Mouse (Mus musculus): Measurements from ENCODE around the gene Tspan33. TPM values are rescaled to one million over a fixed set of nuclear protein-coding genes. Genes with fewer than 3 reads are reported as not detected.
"Not testable (repeated sequence)": the region's sequence is repeated elsewhere in the genome, so short reads cannot be mapped to it uniquely, and the experiment has no call there.

Gene Tspan33
- polyA plus RNA-seq, 1 experiment from 2014 or later = 156 TPM

DNA sequence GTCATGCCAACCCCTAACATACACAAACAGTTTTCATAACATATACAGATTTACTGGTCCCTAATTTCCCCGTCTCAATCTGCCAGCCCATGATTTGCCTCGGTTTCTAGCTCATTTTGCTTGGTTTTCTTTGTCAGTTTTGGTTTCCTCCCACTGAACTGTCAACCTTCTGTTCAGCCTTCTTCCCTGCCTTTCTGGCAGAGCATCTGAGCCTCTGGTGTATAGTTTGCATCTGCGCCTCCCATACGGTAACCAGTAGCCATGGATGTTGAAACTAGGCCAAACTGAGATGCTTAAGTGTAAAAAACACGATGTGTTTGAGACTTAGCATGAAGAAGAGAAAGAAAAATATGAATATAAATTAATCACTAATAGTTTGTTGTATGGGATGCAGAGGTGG lies 62.0 kb downstream of the Tspan33 start:
- Histone ChIP-seq H3K4me2 (ENCODE audit: low read depth, low read length) (no peak overlapping the region), H3K27me3 (ENCODE audit: control insufficient read depth, insufficient read depth, low read depth, low read length) (no peaks in the 10 kb centered on the region), H3K4me1 (ENCODE audit: control insufficient read depth, low read depth, low read length) (no peaks in the 10 kb centered on the region), H3K27ac (ENCODE audit: low read length) (no peak overlapping the region), H3K9ac (ENCODE audit: low read depth, low read length) (no peak overlapping the region), H3K36me3 (ENCODE audit: control insufficient read depth, insufficient read depth) (no peaks in the 10 kb centered on the region), H3K4me3 (ENCODE audit: low read depth, low read length) (no peak overlapping the region), H3K9me3 (replicated peaks; ENCODE audit: control insufficient read depth, low read length) (no peaks in the 10 kb centered on the region)
- WGBS (ENCODE audit: insufficient replicate concordance) = 74% methylated on average over 5 of the region's 5 CpGs
- ATAC-seq (ENCODE audit: low read depth) = no peak

DNA sequence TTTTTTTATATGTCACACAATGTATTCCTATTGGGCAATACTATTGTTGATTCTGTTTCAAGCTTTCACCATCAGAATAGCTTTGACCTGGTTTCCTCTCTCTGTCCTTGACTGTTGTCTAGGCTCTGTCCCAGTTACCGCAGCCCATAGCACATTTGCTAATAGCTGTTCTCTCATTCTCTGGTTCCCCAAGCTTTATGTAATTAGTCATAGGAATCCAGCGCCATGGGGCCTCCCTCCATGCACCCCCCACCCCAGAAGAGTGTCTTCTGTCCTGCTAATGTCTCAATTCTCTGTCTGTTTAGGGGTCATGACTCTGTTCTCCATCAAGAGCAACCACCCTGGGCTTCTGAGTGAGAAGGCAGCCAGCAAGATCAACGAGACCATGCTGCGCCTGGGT lies 62.5 kb downstream of the Tspan33 start:
- H3K27me3 ChIP-seq (ENCODE audit: control insufficient read depth, insufficient read depth, low read depth, low read length) = no peaks in the 10 kb centered on the region

DNA sequence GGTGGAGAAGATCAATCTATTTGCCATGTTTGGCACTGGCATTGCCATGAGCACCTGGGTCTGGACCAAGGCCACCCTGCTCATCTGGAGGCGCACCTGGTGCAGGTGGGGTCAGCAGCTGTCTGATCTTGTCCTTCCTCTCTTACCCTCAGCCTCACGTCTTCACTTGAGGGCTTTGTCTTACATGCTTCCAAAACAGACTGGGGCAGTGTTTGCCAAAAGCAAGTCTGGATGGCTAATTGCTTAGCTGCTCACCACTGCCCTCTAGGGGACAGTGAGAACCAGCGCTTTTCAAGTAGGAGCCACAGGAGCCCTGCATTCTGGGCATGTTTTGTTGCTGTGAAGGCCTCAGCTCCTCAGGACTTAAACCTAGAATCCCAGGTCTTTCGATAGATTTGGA lies 64.4 kb downstream of the Tspan33 start:
- no peak overlapping the region for H3K4me2 ChIP-seq (ENCODE audit: low read depth, low read length)
- H3K27me3 ChIP-seq (ENCODE audit: control insufficient read depth, insufficient read depth, low read depth, low read length) = no peaks in the 10 kb centered on the region
- no peaks in the 10 kb centered on the region for H3K4me1 ChIP-seq (ENCODE audit: control insufficient read depth, low read depth, low read length)
- no peaks in the 10 kb centered on the region for H3K9me3 ChIP-seq (replicated peaks; ENCODE audit: control insufficient read depth, low read length)
- no peak overlapping the region for H3K4me3 ChIP-seq (ENCODE audit: low read depth, low read length)
- no peak overlapping the region for H3K27ac ChIP-seq (ENCODE audit: low read length)
- peak; percentile 36; the same call in 1 of the 2 replicates for ATAC-seq (ENCODE audit: low read depth)
- H3K9ac ChIP-seq (ENCODE audit: low read depth, low read length) = no peak overlapping the region
- H3K36me3 ChIP-seq (ENCODE audit: control insufficient read depth, insufficient read depth) = no peaks in the 10 kb centered on the region
- WGBS (ENCODE audit: insufficient replicate concordance) = 28% methylated on average over 4 of the region's 4 CpGs

More for the DNA sequence above, 62.5 kb downstream of the Tspan33 start:
- no peak overlapping the region for H3K4me2 ChIP-seq (ENCODE audit: low read depth, low read length)
- 71% methylated on average over 4 of the region's 4 CpGs for WGBS (ENCODE audit: insufficient replicate concordance)
- H3K27ac ChIP-seq (ENCODE audit: low read length) = no peak overlapping the region
- H3K4me3 ChIP-seq (ENCODE audit: low read depth, low read length) = no peak overlapping the region
- H3K4me1 ChIP-seq (ENCODE audit: control insufficient read depth, low read depth, low read length) = no peaks in the 10 kb centered on the region
- peak; percentile 58; the same call in 1 of the 2 replicates for ATAC-seq (ENCODE audit: low read depth)
- H3K9ac ChIP-seq (ENCODE audit: low read depth, low read length) = no peak overlapping the region
- H3K36me3 ChIP-seq (ENCODE audit: control insufficient read depth, insufficient read depth) = no peaks in the 10 kb centered on the region
- H3K9me3 ChIP-seq (replicated peaks; ENCODE audit: control insufficient read depth, low read length) = no peaks in the 10 kb centered on the region

DNA sequence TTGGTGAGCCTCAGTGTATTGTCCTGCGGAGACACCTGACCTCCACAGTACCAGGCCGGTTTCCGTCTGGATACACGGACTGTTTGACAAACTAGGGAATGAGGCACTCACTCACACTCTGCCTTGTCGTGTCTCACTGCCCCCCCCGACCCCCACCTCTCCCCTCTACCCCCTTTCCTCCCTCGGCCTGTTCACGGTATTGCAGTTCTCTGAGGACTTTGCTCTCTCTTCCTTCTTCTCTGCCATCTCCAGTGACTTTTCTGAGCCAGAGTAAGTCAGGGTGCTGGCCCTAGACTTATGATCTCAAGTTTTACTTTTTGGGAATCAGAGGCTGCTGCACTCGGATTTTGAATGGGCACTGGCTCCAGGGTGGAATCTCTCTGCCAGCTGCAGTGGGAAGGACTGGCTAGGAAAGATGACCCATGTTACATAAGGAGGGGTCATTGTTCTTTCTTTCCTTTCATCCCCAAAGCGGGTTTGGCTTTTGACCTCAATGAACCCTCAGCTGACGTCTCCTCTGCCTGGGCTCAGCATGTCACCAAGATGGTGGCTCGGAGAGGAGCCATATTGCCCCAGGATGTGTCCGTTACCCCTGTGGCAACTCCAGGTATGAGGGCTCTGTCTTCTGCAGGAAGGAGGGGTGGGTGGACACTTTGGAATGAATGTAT lies 65.1 kb downstream of the Tspan33 start:
- no peaks in the 10 kb centered on the region for H3K36me3 ChIP-seq (ENCODE audit: control insufficient read depth, insufficient read depth)
- no peaks in the 10 kb centered on the region for H3K27me3 ChIP-seq (ENCODE audit: control insufficient read depth, insufficient read depth, low read depth, low read length)
- H3K9ac ChIP-seq (ENCODE audit: low read depth, low read length) = no peak overlapping the region
- H3K4me3 ChIP-seq (ENCODE audit: low read depth, low read length) = no peak overlapping the region
- WGBS (ENCODE audit: insufficient replicate concordance) = 70% methylated on average over 13 of the region's 13 CpGs
- H3K27ac ChIP-seq (ENCODE audit: low read length) = no peak overlapping the region
- no peaks in the 10 kb centered on the region for H3K9me3 ChIP-seq (replicated peaks; ENCODE audit: control insufficient read depth, low read length)
- no peak for ATAC-seq (ENCODE audit: low read depth)
- no peak overlapping the region for H3K4me2 ChIP-seq (ENCODE audit: low read depth, low read length)
- H3K4me1 ChIP-seq (ENCODE audit: control insufficient read depth, low read depth, low read length) = no peaks in the 10 kb centered on the region

DNA sequence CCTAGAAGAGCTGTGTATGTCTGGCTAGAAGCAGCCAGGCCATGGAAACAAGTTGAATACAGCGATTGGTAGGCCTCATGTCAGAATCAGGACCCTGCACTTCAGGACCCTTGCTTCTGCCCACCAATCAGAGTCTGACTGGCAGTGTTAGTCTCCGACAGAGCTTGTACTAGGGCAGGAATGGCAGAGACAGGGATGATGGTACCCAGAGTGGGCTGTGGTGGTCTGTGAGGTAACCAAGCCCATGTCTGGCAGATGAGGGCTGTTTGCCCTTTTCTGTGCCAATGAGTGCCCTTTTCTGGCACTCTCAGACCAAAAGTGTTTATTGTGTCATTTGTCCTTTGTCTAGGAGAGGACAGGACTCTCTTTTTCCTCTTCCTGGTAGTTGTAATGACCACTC lies 66.4 kb downstream of the Tspan33 start:
- not testable (repeated sequence) for H3K9me3 ChIP-seq (replicated peaks; ENCODE audit: control insufficient read depth, low read length); H3K9ac ChIP-seq (ENCODE audit: low read depth, low read length); H3K27me3 ChIP-seq (ENCODE audit: control insufficient read depth, insufficient read depth, low read depth, low read length); H3K36me3 ChIP-seq (ENCODE audit: control insufficient read depth, insufficient read depth); H3K27ac ChIP-seq (ENCODE audit: low read length); H3K4me2 ChIP-seq (ENCODE audit: low read depth, low read length); ATAC-seq (ENCODE audit: low read depth); H3K4me1 ChIP-seq (ENCODE audit: control insufficient read depth, low read depth, low read length); H3K4me3 ChIP-seq (ENCODE audit: low read depth, low read length)
- 72% methylated on average over 2 of the region's 2 CpGs for WGBS (ENCODE audit: insufficient replicate concordance)

DNA sequence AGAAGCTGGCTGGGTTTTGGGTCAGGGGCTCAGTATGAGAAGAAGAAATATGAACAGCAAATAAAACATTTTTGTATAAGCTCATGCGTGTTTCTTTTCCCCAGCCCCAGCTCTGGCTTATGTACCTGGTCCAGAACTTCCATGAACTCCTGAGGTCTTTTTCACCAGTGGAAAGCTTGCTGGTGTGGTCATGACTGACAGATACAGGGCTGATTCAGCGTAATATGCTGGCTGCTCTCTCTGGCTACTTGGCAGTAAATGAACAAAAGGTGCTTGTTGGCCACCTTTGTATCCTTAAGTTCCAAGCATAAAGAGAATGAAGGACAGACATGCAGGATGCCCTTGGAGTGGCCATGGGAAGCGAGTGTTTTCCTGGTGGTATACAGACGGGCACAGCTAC lies 67.3 kb downstream of the Tspan33 start:
- Histone ChIP-seq H3K9ac (ENCODE audit: low read depth, low read length) (no peak overlapping the region), H3K27me3 (ENCODE audit: control insufficient read depth, insufficient read depth, low read depth, low read length) (no peaks in the 10 kb centered on the region), H3K4me1 (ENCODE audit: control insufficient read depth, low read depth, low read length) (no peaks in the 10 kb centered on the region), H3K9me3 (replicated peaks; ENCODE audit: control insufficient read depth, low read length) (no peaks in the 10 kb centered on the region), H3K27ac (ENCODE audit: low read length) (no peak overlapping the region), H3K4me3 (ENCODE audit: low read depth, low read length) (no peak overlapping the region), H3K36me3 (ENCODE audit: control insufficient read depth, insufficient read depth) (no peaks in the 10 kb centered on the region), H3K4me2 (ENCODE audit: low read depth, low read length) (no peak overlapping the region)
- 64% methylated on average over 4 of the region's 4 CpGs for WGBS (ENCODE audit: insufficient replicate concordance)
- no peak for ATAC-seq (ENCODE audit: low read depth)

DNA sequence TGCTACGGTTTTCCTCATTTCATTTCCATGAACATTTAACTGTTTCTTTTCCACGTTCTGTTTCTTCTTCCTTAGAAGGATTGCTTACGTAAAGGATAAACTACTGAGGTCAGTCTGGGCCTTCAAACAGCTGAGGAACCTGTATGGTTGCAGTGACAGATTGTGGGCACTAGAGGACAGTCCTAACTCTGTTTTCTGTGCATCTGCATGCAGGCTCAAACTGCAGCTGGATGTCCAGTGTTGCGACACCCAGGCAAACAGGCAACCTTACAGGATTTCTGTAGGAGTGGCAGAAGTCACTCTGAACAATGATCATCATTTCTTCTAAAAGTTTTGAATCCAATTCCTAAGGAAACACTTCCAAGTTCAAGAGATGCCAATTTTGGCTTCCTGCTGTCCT lies 68.5 kb downstream of the Tspan33 start:
- 0 out of 2 replicates have a peak, but pooled peaks have one; percentile 46 for ATAC-seq (ENCODE audit: low read depth)
- WGBS (ENCODE audit: insufficient replicate concordance) = 53% methylated on average over 4 of the region's 4 CpGs
- no peak overlapping the region for H3K4me3 ChIP-seq (ENCODE audit: low read depth, low read length)
- H3K27ac ChIP-seq (ENCODE audit: low read length) = no peak overlapping the region
- H3K9me3 ChIP-seq (replicated peaks; ENCODE audit: control insufficient read depth, low read length) = no peaks in the 10 kb centered on the region
- H3K36me3 ChIP-seq (ENCODE audit: control insufficient read depth, insufficient read depth) = no peaks in the 10 kb centered on the region
- no peak overlapping the region for H3K9ac ChIP-seq (ENCODE audit: low read depth, low read length)
- no peak overlapping the region for H3K4me2 ChIP-seq (ENCODE audit: low read depth, low read length)
- no peaks in the 10 kb centered on the region for H3K4me1 ChIP-seq (ENCODE audit: control insufficient read depth, low read depth, low read length)
- H3K27me3 ChIP-seq (ENCODE audit: control insufficient read depth, insufficient read depth, low read depth, low read length) = no peaks in the 10 kb centered on the region

DNA sequence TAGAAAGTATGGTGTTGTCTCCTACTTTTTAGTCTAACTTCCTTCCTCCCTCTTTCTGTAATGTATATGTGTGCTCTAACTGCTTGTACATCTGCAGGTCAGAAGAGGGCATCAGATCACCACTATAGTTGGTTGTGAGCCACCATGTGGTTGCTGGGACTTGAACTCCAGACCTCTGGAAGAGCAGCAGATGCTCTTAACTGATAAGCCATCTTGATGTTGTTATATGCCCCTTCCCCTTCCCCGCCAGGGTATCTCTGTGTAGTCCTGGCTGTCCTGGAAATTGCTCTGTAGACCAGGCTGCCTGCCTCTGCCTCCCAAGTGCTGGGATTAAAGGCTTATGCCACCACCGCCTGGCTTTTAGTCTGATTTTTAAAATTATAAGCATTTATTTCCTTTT lies 72.9 kb downstream of the Tspan33 start:
- no peak overlapping the region for H3K4me3 ChIP-seq (ENCODE audit: low read depth, low read length)
- peaks cover 6% of the 10 kb centered on the region for H3K4me1 ChIP-seq (ENCODE audit: control insufficient read depth, low read depth, low read length)
- H3K4me2 ChIP-seq (ENCODE audit: low read depth, low read length) = no peak overlapping the region
- H3K27ac ChIP-seq (ENCODE audit: low read length) = no peak overlapping the region
- no peak for ATAC-seq (ENCODE audit: low read depth)
- 78% methylated on average over 2 of the region's 2 CpGs for WGBS (ENCODE audit: insufficient replicate concordance)
- no peak overlapping the region for H3K9ac ChIP-seq (ENCODE audit: low read depth, low read length)
- no peaks in the 10 kb centered on the region for H3K9me3 ChIP-seq (replicated peaks; ENCODE audit: control insufficient read depth, low read length)
- no peaks in the 10 kb centered on the region for H3K27me3 ChIP-seq (ENCODE audit: control insufficient read depth, insufficient read depth, low read depth, low read length)
- no peaks in the 10 kb centered on the region for H3K36me3 ChIP-seq (ENCODE audit: control insufficient read depth, insufficient read depth)
